Mouse (Mus musculus) CH12.LX (cell line): Measurements from ENCODE around the gene Tigd3. TPM values are rescaled to one million over a fixed set of nuclear protein-coding genes. Genes with fewer than 3 reads are reported as not detected.

Experiments
- DNase-seq: peaks from one replicate; pipeline ENCODE4 v3.0.0-alpha.2; 2013; ENCODE audit errors: extremely low read depth
- H3K27ac ChIP-seq: 2 replicates; pipeline ENCODE4 v1.5.1; 2012; ENCODE audit warnings: low read depth, mild to moderate bottlenecking, control low read depth, moderate library complexity; ENCODE audit not compliant: insufficient read depth
- H3K27me3 ChIP-seq: replicated peaks from 2 replicates; pipeline ENCODE3; 2012; ENCODE audit warnings: inconsistent platforms
- H3K36me3 ChIP-seq, 2 experiments: replicated peaks in 1 of 2; 2 replicates each; pipeline versions ENCODE3 to v1.6.1; 2012; ENCODE audit warnings: inconsistent platforms in 1 of 2, low read length in 1 of 2, mild to moderate bottlenecking in 1 of 2, mixed read lengths in 1 of 2, moderate library complexity in 1 of 2; ENCODE audit not compliant: control insufficient read depth in 1 of 2, insufficient read depth in 1 of 2
- H3K4me1 ChIP-seq, 2 experiments: 2 replicates each; pipeline ENCODE4 v1.6.1; 2012; ENCODE audit warnings: inconsistent platforms in 1 of 2, moderate library complexity in 1 of 2; ENCODE audit not compliant: insufficient read depth in 2 of 2, control insufficient read depth in 1 of 2
- H3K4me2 ChIP-seq: 2 replicates; pipeline ENCODE4 v1.6.1; 2012; ENCODE audit warnings: low read depth, mild to moderate bottlenecking, control low read depth; ENCODE audit not compliant: poor library complexity, insufficient read depth, severe bottlenecking
- H3K4me3 ChIP-seq, 3 experiments: fragments of 150-350 bp in 1 of 3; sonication (generic) in 1 of 3; replicated peaks in 1 of 3; 2 replicates each; pipeline versions ENCODE3 to v1.5.1; 2011 to 2012; ENCODE audit warnings: low read depth in 2 of 3, low read length in 2 of 3, mild to moderate bottlenecking in 2 of 3, moderate library complexity in 2 of 3, control low read depth in 1 of 3, improper control_type of control experiment in 1 of 3, inconsistent platforms in 1 of 3, mixed read lengths in 1 of 3; ENCODE audit not compliant: poor library complexity in 1 of 3
- H3K79me2 ChIP-seq: replicated peaks from 2 replicates; pipeline ENCODE4 v1.6.1; 2012; ENCODE audit warnings: mild to moderate bottlenecking, moderate library complexity; ENCODE audit not compliant: control insufficient read depth, poor library complexity, insufficient read depth, severe bottlenecking; ENCODE audit errors: extremely low read depth
- H3K9ac ChIP-seq: 2 replicates; pipeline ENCODE4 v1.6.1; 2012; ENCODE audit warnings: low read depth, mild to moderate bottlenecking, control low read depth, moderate library complexity; ENCODE audit not compliant: insufficient read depth
- H3K9me3 ChIP-seq: replicated peaks from 2 replicates; pipeline ENCODE3; 2012; ENCODE audit warnings: low read length, inconsistent platforms, mixed read lengths
- BHLHE40 ChIP-seq: IDR thresholded peaks from 2 replicates; pipeline ENCODE4 v1.6.1; 2011; ENCODE audit warnings: mild to moderate bottlenecking, low read depth, low read length, improper control_type of control experiment
- CHD1 ChIP-seq: IDR thresholded peaks from 2 replicates; pipeline ENCODE4 v1.6.1; 2012; ENCODE audit warnings: low read depth, low read length, improper control_type of control experiment, inconsistent platforms
- CHD2 ChIP-seq: IDR thresholded peaks from 2 replicates; pipeline ENCODE4 v1.6.1; 2011; ENCODE audit warnings: low read length, improper control_type of control experiment
- E2F4 ChIP-seq: IDR thresholded peaks from 2 replicates; pipeline ENCODE4 v1.6.1; 2011; ENCODE audit warnings: low read depth, low read length, improper control_type of control experiment; ENCODE audit not compliant: insufficient replicate concordance
- ETS1 ChIP-seq: conservative IDR thresholded peaks from 2 replicates; pipeline ENCODE4 v1.6.1; 2012; ENCODE audit warnings: low read depth, mild to moderate bottlenecking, inconsistent platforms, low read length, improper control_type of control experiment, moderate library complexity
- GABPA ChIP-seq: IDR thresholded peaks from 2 replicates; pipeline ENCODE4 v1.6.1; 2012; ENCODE audit warnings: low read depth, low read length, improper control_type of control experiment, inconsistent platforms; ENCODE audit not compliant: insufficient replicate concordance
- HCFC1 ChIP-seq: IDR thresholded peaks from 2 replicates; pipeline ENCODE4 v1.6.1; 2012; ENCODE audit warnings: low read depth, mild to moderate bottlenecking, inconsistent platforms, low read length, improper control_type of control experiment
- IRF4 ChIP-seq: IDR thresholded peaks from 2 replicates; pipeline ENCODE4 v1.6.1; 2014; ENCODE audit warnings: low read depth, mild to moderate bottlenecking, inconsistent platforms, low read length, improper control_type of control experiment
- JUN ChIP-seq: IDR thresholded peaks from 2 replicates; pipeline ENCODE4 v1.6.1; 2011; ENCODE audit warnings: low read depth, mild to moderate bottlenecking, low read length, improper control_type of control experiment, moderate library complexity; ENCODE audit not compliant: insufficient read depth
- JUND ChIP-seq: conservative IDR thresholded peaks from 2 replicates; pipeline ENCODE4 v1.6.1; 2011; ENCODE audit warnings: low read depth, low read length, improper control_type of control experiment
- KAT2A ChIP-seq: IDR thresholded peaks from 2 replicates; pipeline ENCODE4 v1.6.1; 2012; ENCODE audit warnings: low read length, improper control_type of control experiment, inconsistent platforms; ENCODE audit not compliant: insufficient replicate concordance
- MAFK ChIP-seq: IDR thresholded peaks from 2 replicates; pipeline ENCODE4 v1.6.1; 2011; ENCODE audit warnings: low read length, improper control_type of control experiment; ENCODE audit not compliant: insufficient replicate concordance
- MAX ChIP-seq: IDR thresholded peaks from 2 replicates; pipeline ENCODE4 v1.6.1; 2011; ENCODE audit warnings: low read length, improper control_type of control experiment
- MAZ ChIP-seq: IDR thresholded peaks from 2 replicates; pipeline ENCODE4 v1.6.1; 2012; ENCODE audit warnings: low read depth, mild to moderate bottlenecking, inconsistent platforms, low read length, improper control_type of control experiment, moderate library complexity
- MEF2A ChIP-seq: IDR thresholded peaks from 2 replicates; pipeline ENCODE4 v1.6.1; 2014; ENCODE audit warnings: low read depth, mild to moderate bottlenecking, inconsistent platforms, low read length, improper control_type of control experiment, borderline replicate concordance
- MXI1 ChIP-seq: IDR thresholded peaks from 2 replicates; pipeline ENCODE4 v1.6.1; 2011; ENCODE audit warnings: mild to moderate bottlenecking, low read depth, low read length, improper control_type of control experiment
- NELFE ChIP-seq: IDR thresholded peaks from 2 replicates; pipeline ENCODE4 v1.6.1; 2011; ENCODE audit warnings: low read depth, low read length, improper control_type of control experiment
- NRF1 ChIP-seq: IDR thresholded peaks from 2 replicates; pipeline ENCODE4 v1.6.1; 2014; ENCODE audit warnings: low read depth, mild to moderate bottlenecking, inconsistent platforms, low read length, improper control_type of control experiment, moderate library complexity
- PAX5 ChIP-seq: IDR thresholded peaks from 2 replicates; pipeline ENCODE4 v1.6.1; 2012; ENCODE audit warnings: low read length, inconsistent platforms, mixed read lengths
- POLR2A ChIP-seq: IDR thresholded peaks from 2 replicates; pipeline ENCODE4 v1.6.1; 2011; ENCODE audit warnings: low read depth, mild to moderate bottlenecking, improper control_type of control experiment, low read length
- RCOR1 ChIP-seq: conservative IDR thresholded peaks from 2 replicates; pipeline ENCODE4 v1.6.1; 2012; ENCODE audit warnings: low read depth, mild to moderate bottlenecking, inconsistent platforms, low read length, improper control_type of control experiment
- TBP ChIP-seq: conservative IDR thresholded peaks from 2 replicates; pipeline ENCODE4 v1.6.1; 2011; ENCODE audit warnings: low read depth, low read length, improper control_type of control experiment
- TCF12 ChIP-seq: IDR thresholded peaks from 2 replicates; pipeline ENCODE4 v1.6.1; 2014; ENCODE audit warnings: low read depth, mild to moderate bottlenecking, inconsistent platforms, low read length, improper control_type of control experiment
- UBTF ChIP-seq: IDR thresholded peaks from 2 replicates; pipeline ENCODE4 v1.6.1; 2012; ENCODE audit warnings: low read depth, mild to moderate bottlenecking, inconsistent platforms, low read length, improper control_type of control experiment, moderate library complexity
- USF1 ChIP-seq: IDR thresholded peaks from 2 replicates; pipeline ENCODE4 v1.6.1; 2014; ENCODE audit warnings: low read depth, mild to moderate bottlenecking, inconsistent platforms, low read length, improper control_type of control experiment
- USF2 ChIP-seq: conservative IDR thresholded peaks from 2 replicates; pipeline ENCODE4 v1.6.1; 2011; ENCODE audit warnings: low read depth, low read length, improper control_type of control experiment
- ZC3H11A ChIP-seq: IDR thresholded peaks from 2 replicates; pipeline ENCODE4 v1.6.1; 2012; ENCODE audit warnings: low read depth, mild to moderate bottlenecking, inconsistent platforms, low read length, improper control_type of control experiment
- ZKSCAN1 ChIP-seq: IDR thresholded peaks from 2 replicates; pipeline ENCODE4 v1.6.1; 2012; ENCODE audit warnings: low read depth, inconsistent platforms, low read length, improper control_type of control experiment, borderline replicate concordance
- ZMIZ1 ChIP-seq: IDR thresholded peaks from 2 replicates; pipeline ENCODE4 v1.6.1; 2012; ENCODE audit warnings: low read depth, mild to moderate bottlenecking, inconsistent platforms, low read length, improper control_type of control experiment
- dilution Hi-C: fragments of 300-500 bp; cut with MboI; formaldehyde crosslinking; loops from 2 replicates; pipeline ENCODE4 v1.14.3; 2020; ENCODE audit warnings: low sequenced_read_pairs; ENCODE audit not compliant: extremely low pct_unique_long_range_greater_than_20kb, extremely low pct_ligation_motif_present
- in situ Hi-C: fragments of 300-500 bp; cut with MboI; formaldehyde crosslinking; loops from 3 replicates; pipeline ENCODE4 v1.14.3; 2019; ENCODE audit warnings: low sequenced_read_pairs, low pct_ligation_motif_present, low pct_unique_long_range_greater_than_20kb, mixed read lengths
- polyA plus RNA-seq: library from polyadenylated mRNA; unstranded; fragments of >175 nt; gene quantifications from 2 replicates; pipeline ENCODE4 v1.2.1, GENCODE M21; 2012; ENCODE audit warnings: low read depth; ENCODE audit not compliant: insufficient read length
- total RNA-seq, 2 experiments: library from RNA; depleted of rRNA; stranded (reverse); fragments of 300-350 nt in 1 of 2; fragments of >200 nt in 1 of 2; gene quantifications; 2 replicates each; pipeline ENCODE4 v1.2.3; 2012 to 2014

Tigd3 gene
- total and polyA plus RNA-seq, 3 experiments: 0.67 to 1.6 (median 1.4) TPM

GRCm38 (mm10) chr19:5878362-5878722 is 15.6 kb downstream of the Tigd3 start:
- DNase-seq: no peak

GRCm38 (mm10) chr19:5877618-5878361 is 16.2 kb downstream of the Tigd3 start, which contains the start of gene Slc25a45:
Gene Slc25a45 (plus strand): TSS chr19:5877808.
- Histone ChIP-seq H3K27me3 (no peaks in the 10 kb centered on the region), H3K4me2 (peak within 1 kb of the TSS; percentile 88), H3K4me3 (peak within 1 kb of the TSS; percentile 53 to 57 (median 56)), H3K36me3 (peaks cover 25 to 39% of the 10 kb centered on the region in 2 experiments), H3K27ac (peak within 1 kb of the TSS; percentile 96), H3K9ac (peak within 1 kb of the TSS; percentile 95), H3K9me3 (no peaks in the 10 kb centered on the region), H3K4me1 (peaks cover 19 to 55% of the 10 kb centered on the region in 2 experiments), H3K79me2 (peaks cover 4% of the 10 kb centered on the region; the same call in 1 of the 2 replicates)
- peak; percentile 91 for DNase-seq
- in situ Hi-C loops: loop anchor here (5.0 kb wide), 1 partner anchor 90 kb away; no protein-coding TSS in a partner anchor
- dilution Hi-C loops: no loop called here
- TF ChIP-seq UBTF (no peak), NRF1 (no peak; the same call in 1 of the 2 replicates), MAZ (no peak), IRF4 (peak; percentile 98), MXI1 (peak; percentile 17; the same call in 1 of the 2 replicates), MEF2A (peak; percentile 89), PAX5 (no peak), ETS1 (no peak), JUN (peak; percentile 73), TCF12 (peak; percentile 27; the same call in 1 of the 2 replicates), E2F4 (no peak), TBP (0 out of 2 replicates have a peak, but pooled peaks have one; percentile 66), MAFK (no peak; the same call in 1 of the 2 replicates), NELFE (peak; percentile 65; the same call in 1 of the 2 replicates), HCFC1 (peak; percentile 53; the same call in 1 of the 2 replicates), BHLHE40 (peak; percentile 24; the same call in 1 of the 2 replicates), USF2 (no peak), GABPA (no peak), ZMIZ1 (no peak), CHD1 (peak; percentile 84; the same call in 1 of the 2 replicates), POLR2A (peak; percentile 78), KAT2A (no peak)

More at GRCm38 (mm10) chr19:5878362-5878722, 15.6 kb downstream of the Tigd3 start:
- H3K4me1 ChIP-seq: peaks cover 15 to 50% of the 10 kb centered on the region in 2 experiments
- peak overlapping the region; percentile 44 to 57 (median 46) for H3K4me3 ChIP-seq
- H3K9me3 ChIP-seq: no peaks in the 10 kb centered on the region
- H3K79me2 ChIP-seq: peaks cover 4% of the 10 kb centered on the region; the same call in 1 of the 2 replicates
- TF ChIP-seq TBP (no peak), ZKSCAN1 (no peak), MAZ (no peak), MAFK (no peak), ZC3H11A (no peak), E2F4 (no peak), CHD1 (no peak), RCOR1 (no peak), USF2 (no peak), JUND (no peak), CHD2 (no peak), IRF4 (no peak), TCF12 (no peak), ZMIZ1 (no peak), UBTF (no peak), NELFE (no peak), MAX (no peak), PAX5 (no peak), USF1 (no peak), JUN (no peak)
- peak overlapping the region; percentile 12; the same call in 1 of the 2 replicates for H3K27ac ChIP-seq
- no peaks in the 10 kb centered on the region for H3K27me3 ChIP-seq
- H3K36me3 ChIP-seq: peaks cover 19 to 39% of the 10 kb centered on the region in 2 experiments
- in situ Hi-C loops: loop anchor here (5.0 kb wide), 1 partner anchor 91 kb away; no protein-coding TSS in a partner anchor
- peak overlapping the region; percentile 88 for H3K4me2 ChIP-seq
- H3K9ac ChIP-seq: peak overlapping the region; percentile 50
- dilution Hi-C loops: no loop called here
